ENCODE assay signal across 8 mouse cellular contexts in genomic region chr8:11098228-11098778, GRCm38 (mm10).
DNase-seq lines count a peak whose midpoint lies in the region; ATAC-seq lines count a peak whose summit lies in the region.

No protein-coding gene starts in this region.

- no peaks in the 10 kb centered on the region for H3K27me3 ChIP-seq in embryonic facial prominence, embryonic 11.5 days (ENCODE audit: control insufficient read depth, insufficient read depth, low read length)
- no peaks in the 10 kb centered on the region for H3K27me3 ChIP-seq in limb, embryonic 13.5 days

- H3K4me2 ChIP-seq in embryonic facial prominence, embryonic 11.5 days (ENCODE audit: low read depth, low read length) = no peak overlapping the region
- H3K4me2 ChIP-seq in limb, embryonic 13.5 days (replicated peaks) = peak overlapping the region; percentile 34

- intact Hi-C loops in heart, postnatal 10 days (cut with DNase I) = loop anchor here (1.0 to 2.0 kb wide), 2 partner anchors 75 to 88 kb away; no protein-coding TSS in a partner anchor

- no peaks in the 10 kb centered on the region for H3K9me3 ChIP-seq in embryonic facial prominence, embryonic 11.5 days (replicated peaks; ENCODE audit: control insufficient read depth, low read length)
- no peaks in the 10 kb centered on the region for H3K9me3 ChIP-seq in limb, embryonic 13.5 days

- peaks cover 3% of the 10 kb centered on the region; the same call in 1 of the 2 replicates for H3K4me1 ChIP-seq in embryonic facial prominence, embryonic 11.5 days (ENCODE audit: control insufficient read depth, insufficient read depth, low read length)
- H3K4me1 ChIP-seq in limb, embryonic 13.5 days = peaks cover 50% of the 10 kb centered on the region

- peak; percentile 20 for DNase-seq in urinary bladder, postnatal 14 days (ENCODE audit: low spot score)
- DNase-seq in urinary bladder, adult 2 months (ENCODE audit: low spot score) = no peak
- DNase-seq in embryonic facial prominence, embryonic 11.5 days (ENCODE audit: low spot score) = no peak
- peak; percentile 79 to 89 for DNase-seq in heart, postnatal 10 days
- DNase-seq in urinary bladder, adult 18-20 months (ENCODE audit: low spot score in 2 of 2) = no peak
- no peak for DNase-seq in urinary bladder, postnatal 25 days (ENCODE audit: low spot score)
- DNase-seq in right cerebral cortex, postnatal 10 days (ENCODE audit: low spot score in 2 of 2) = no peak

- peak; percentile 57 for ATAC-seq in embryonic facial prominence, embryonic 11.5 days (replicated peaks; ENCODE audit: insufficient number of reproducible peaks, low FRiP score, low TSS enrichment, low read depth)
- ATAC-seq in limb, embryonic 13.5 days (ENCODE audit: low FRiP score, low read depth) = peak; percentile 41; the same call in 1 of the 2 replicates

- peak overlapping the region; percentile 67; the same call in 1 of the 2 replicates for H3K27ac ChIP-seq in embryonic facial prominence, embryonic 11.5 days (replicated peaks; ENCODE audit: low read depth, low read length)
- H3K27ac ChIP-seq in limb, embryonic 13.5 days = peak overlapping the region; percentile 89

- 41% methylated on average over 10 of the region's 10 CpGs for WGBS in embryonic facial prominence, embryonic 11.5 days
- WGBS in limb, embryonic 13.5 days = 18% methylated on average over 10 of the region's 10 CpGs

- no peak overlapping the region for H3K4me3 ChIP-seq in embryonic facial prominence, embryonic 11.5 days (ENCODE audit: low read depth, low read length)
- H3K4me3 ChIP-seq in limb, embryonic 13.5 days = no peak overlapping the region

- no peaks in the 10 kb centered on the region for H3K36me3 ChIP-seq in embryonic facial prominence, embryonic 11.5 days (replicated peaks; ENCODE audit: control insufficient read depth, insufficient read depth, low read depth, low read length)
- no peaks in the 10 kb centered on the region for H3K36me3 ChIP-seq in limb, embryonic 13.5 days

- no peak overlapping the region for H3K9ac ChIP-seq in embryonic facial prominence, embryonic 11.5 days (replicated peaks; ENCODE audit: low read length)
- H3K9ac ChIP-seq in limb, embryonic 13.5 days = no peak overlapping the region

Comparison
In these comparisons a context has a peak if more than half of its experiments do, and no peak if none do; other contexts are left out.
1. DNase-seq: peak in urinary bladder, postnatal 14 days (single experiment) and heart, postnatal 10 days (2 of 2); none in urinary bladder, adult 2 months (single experiment), embryonic facial prominence, embryonic 11.5 days (single experiment), urinary bladder, adult 18-20 months (0 of 2), urinary bladder, postnatal 25 days (single experiment) and right cerebral cortex, postnatal 10 days (0 of 2).